Mouse (Mus musculus) liver, postnatal 0 days (tissue): ENCODE measurements around the gene Olfr1302. TPM values are rescaled to one million over a fixed set of nuclear protein-coding genes. Genes with fewer than 3 reads are reported as not detected.

ENCODE experiments used
- ATAC-seq: fragments of 200-750 bp; cut with Nextera tagmentation; 2 replicates; pipeline ENCODE4 v1.8.0; 2017; ENCODE audit warnings: mild to moderate bottlenecking, moderate library complexity
- DNase-seq: peaks from one replicate; pipeline ENCODE4 v3.0.0-alpha.2; 2016
- H3K27ac ChIP-seq: fragments of 300-500 bp; sonication (generic); 2 replicates; pipeline ENCODE4 v1.5.1; 2014; ENCODE audit warnings: antibody characterized with exemption, moderate library complexity, mild to moderate bottlenecking, low read depth
- H3K27me3 ChIP-seq: fragments of 300-500 bp; sonication (generic); 2 replicates; pipeline ENCODE4 v1.6.1; 2014; ENCODE audit warnings: low read length, control low read depth, mixed read lengths; ENCODE audit not compliant: insufficient read depth
- H3K36me3 ChIP-seq: fragments of 300-500 bp; sonication (generic); replicated peaks from 2 replicates; pipeline ENCODE4 v1.6.1; 2014; ENCODE audit warnings: mild to moderate bottlenecking, control low read depth, low read length, moderate library complexity, mixed read lengths; ENCODE audit not compliant: insufficient read depth
- H3K4me1 ChIP-seq: fragments of 300-500 bp; sonication (generic); 2 replicates; pipeline ENCODE4 v1.6.1; 2014; ENCODE audit warnings: antibody characterized with exemption, mild to moderate bottlenecking, control low read depth; ENCODE audit not compliant: insufficient read depth
- H3K4me2 ChIP-seq: fragments of 300-500 bp; sonication (generic); 2 replicates; pipeline ENCODE4 v1.6.1; 2014; ENCODE audit warnings: low read depth, mild to moderate bottlenecking, low read length, moderate library complexity, mixed read lengths
- H3K4me3 ChIP-seq: fragments of 300-500 bp; sonication (generic); 2 replicates; pipeline ENCODE4 v1.5.1; 2014; ENCODE audit warnings: low read depth, low read length
- H3K9ac ChIP-seq: fragments of 300-500 bp; sonication (generic); replicated peaks from 2 replicates; pipeline ENCODE4 v1.6.1; 2014; ENCODE audit warnings: mild to moderate bottlenecking, moderate library complexity
- H3K9me3 ChIP-seq: fragments of 300-500 bp; sonication (generic); 2 replicates; pipeline ENCODE4 v1.6.1; 2016; ENCODE audit warnings: mild to moderate bottlenecking, control low read depth, low read length, mixed read lengths
- CTCF ChIP-seq: sonication (generic); IDR thresholded peaks from 2 replicates; pipeline ENCODE4 v1.5.1; 2016; ENCODE audit warnings: antibody characterized with exemption, low read depth
- EP300 ChIP-seq: IDR thresholded peaks from 2 replicates; pipeline ENCODE4 v1.6.1; 2016; ENCODE audit warnings: antibody characterized with exemption, low read depth, mild to moderate bottlenecking
- WGBS: fragments of 180-500 bp; shearing (Covaris S2); extraction: QIAGEN DNeasy Blood & Tissue Kit; methylation state at CpG from one replicate; pipeline ENCODE4 v1.1.7; 2014; ENCODE audit not compliant: insufficient replicate concordance; 5-methylcytosine and 5-hydroxymethylcytosine counted together
- polyA plus RNA-seq: library from polyadenylated mRNA; unstranded; fragments of >200 nt; fragmentation: Nextera tagmentation; extraction: Ambion mirVana; gene quantifications from 2 replicates; pipeline ENCODE4 v1.2.1, GENCODE M21; 2015

The Olfr1302 gene
- polyA plus RNA-seq: not detected in 2 replicates

DNA sequence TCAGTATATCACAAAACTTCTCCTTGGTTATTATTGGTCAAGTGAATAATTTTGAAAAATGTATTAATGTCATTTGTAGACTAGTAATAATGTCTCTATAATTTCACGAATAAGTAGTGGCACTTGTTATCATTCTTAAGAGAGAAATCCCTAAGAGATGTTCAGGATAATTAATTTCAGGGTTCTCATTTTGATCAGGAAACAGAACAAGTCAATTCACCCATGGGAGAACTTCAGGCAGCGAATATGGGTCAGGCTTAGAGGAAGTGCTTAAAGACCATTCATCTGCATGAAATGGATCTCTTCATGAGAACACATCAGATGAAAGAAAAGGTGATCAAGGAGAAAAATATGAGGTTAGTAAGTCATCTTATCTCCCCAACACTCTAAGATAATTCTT lies at the start of gene Olfr1302:
Olfr1302 (plus strand) TSS at position 301 of the 400 bp plus-strand sequence.
- no peak for TF ChIP-seq EP300
- no peak for TF ChIP-seq CTCF

DNA sequence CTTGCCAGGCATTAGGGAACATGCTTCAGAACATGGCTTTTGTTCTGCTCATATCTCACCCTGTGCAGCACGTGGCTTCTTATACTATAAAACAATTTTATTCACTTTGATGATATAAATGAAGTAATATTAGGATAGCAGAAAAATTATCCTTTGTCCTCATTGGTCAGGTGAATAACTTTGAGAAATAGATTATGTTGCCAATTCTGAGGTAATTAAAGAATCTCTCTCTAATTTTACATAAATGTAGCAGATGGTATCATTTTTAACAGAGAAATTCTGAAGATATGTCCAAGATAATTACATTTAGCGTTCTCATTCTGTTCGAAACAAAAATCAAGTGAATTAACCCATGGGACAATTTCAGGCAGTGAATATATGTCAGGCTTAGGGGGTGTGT lies 26.5 kb upstream of the Olfr1302 start, which contains the start of gene Olfr1301:
Olfr1301 (plus strand) TSS at position 301 of the 400 bp plus-strand sequence.
- 71% methylated on average over 3 of the region's 3 CpGs for WGBS

More for the DNA sequence above, at the start of gene Olfr1302:
- ATAC-seq (no peak), DNase-seq (no peak)
- Histone ChIP-seq H3K4me2 (no peak within 1 kb of the TSS), H3K4me3 (no peak within 1 kb of the TSS), H3K27me3 (no peaks in the 10 kb centered on the region), H3K36me3 (no peaks in the 10 kb centered on the region), H3K9ac (no peak within 1 kb of the TSS), H3K4me1 (no peaks in the 10 kb centered on the region), H3K9me3 (no peaks in the 10 kb centered on the region), H3K27ac (no peak within 1 kb of the TSS)
- 67% methylated on average over 2 of the region's 2 CpGs for WGBS

DNA sequence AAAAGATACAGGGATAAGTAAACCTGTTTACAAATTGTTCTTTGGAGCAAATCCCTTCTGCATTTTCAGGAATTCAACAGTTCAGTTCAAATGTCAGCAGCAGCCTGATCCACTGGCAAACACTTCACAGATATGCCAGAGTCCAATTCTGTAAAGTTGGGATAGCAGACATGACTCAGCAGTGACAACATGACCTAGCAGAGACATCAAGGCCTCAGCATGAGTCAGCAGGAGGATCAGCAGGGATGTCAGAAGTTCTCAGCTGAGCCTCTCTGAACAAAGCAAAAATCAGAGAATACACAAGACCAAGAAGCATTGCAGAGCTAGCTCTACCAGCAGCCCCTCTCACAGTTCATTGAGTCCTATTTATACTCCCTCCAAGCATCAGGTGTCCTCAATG lies 35.7 kb downstream of the Olfr1302 start:
- Histone ChIP-seq H3K27me3 (no peaks in the 10 kb centered on the region), H3K27ac (no peak overlapping the region), H3K9me3 (no peaks in the 10 kb centered on the region), H3K36me3 (no peaks in the 10 kb centered on the region), H3K9ac (no peak overlapping the region), H3K4me2 (no peak overlapping the region), H3K4me3 (no peak overlapping the region), H3K4me1 (no peaks in the 10 kb centered on the region)
- TF ChIP-seq CTCF: no peak
- no peak for TF ChIP-seq EP300
- DNase-seq (no peak), ATAC-seq (no peak)

More for the DNA sequence above, 26.5 kb upstream of the Olfr1302 start, which contains the start of gene Olfr1301:
- no peak for TF ChIP-seq CTCF
- TF ChIP-seq EP300: no peak
- no peak for DNase-seq
- H3K27me3 ChIP-seq: no peaks in the 10 kb centered on the region
- H3K27ac ChIP-seq: no peak within 1 kb of the TSS
- no peak within 1 kb of the TSS for H3K4me3 ChIP-seq
- no peak within 1 kb of the TSS for H3K9ac ChIP-seq
- H3K9me3 ChIP-seq: no peaks in the 10 kb centered on the region
- no peak within 1 kb of the TSS for H3K4me2 ChIP-seq
- H3K4me1 ChIP-seq: no peaks in the 10 kb centered on the region
- ATAC-seq: no peak
- H3K36me3 ChIP-seq: no peaks in the 10 kb centered on the region

- no peak within 1 kb of the TSS for H3K9ac ChIP-seq
- WGBS: 72% methylated on average over 2 of the region's 2 CpGs
- no peaks in the 10 kb centered on the region for H3K4me1 ChIP-seq
- H3K9me3 ChIP-seq: no peaks in the 10 kb centered on the region
- no peak within 1 kb of the TSS for H3K27ac ChIP-seq
- H3K36me3 ChIP-seq: no peaks in the 10 kb centered on the region
- H3K4me2 ChIP-seq: no peak within 1 kb of the TSS
- TF ChIP-seq EP300 (no peak), CTCF (no peak)
- H3K4me3 ChIP-seq: no peak within 1 kb of the TSS
- DNase-seq (no peak), ATAC-seq (no peak)
- H3K27me3 ChIP-seq: no peaks in the 10 kb centered on the region
Observed at GRCm38 (mm10) chr2:111820240-111820639, 43.0 kb downstream of the Olfr1302 start, which contains the start of gene Olfr1303. Gene Olfr1303, minus strand, starts transcription at chr2:111820340.

Other genes starting within 250 kb of the Olfr1302 start
- gene Olfr1294, start 237.1 kb upstream of the Olfr1302 start, polyA plus RNA-seq: not detected in 2 replicates
- gene Olfr1295, start 207.7 kb upstream of the Olfr1302 start, polyA plus RNA-seq: not detected in 2 replicates
- not detected in 2 replicates for gene Olfr1297, start 150.9 kb upstream of the Olfr1302 start, polyA plus RNA-seq
- gene Olfr1298, start 128.2 kb upstream of the Olfr1302 start, polyA plus RNA-seq: not detected in 2 replicates
- not detected in 2 replicates for gene Olfr1299, start 116.0 kb upstream of the Olfr1302 start, polyA plus RNA-seq
- not detected in 2 replicates for gene Olfr1301, start 26.4 kb upstream of the Olfr1302 start, polyA plus RNA-seq
- gene Olfr1303, start 42.9 kb downstream of the Olfr1302 start, polyA plus RNA-seq: not detected in 2 replicates
- gene Olfr1305, start 99.7 kb downstream of the Olfr1302 start, polyA plus RNA-seq: not detected in 2 replicates
- gene Olfr1306, start 138.8 kb downstream of the Olfr1302 start, polyA plus RNA-seq: not detected in 2 replicates
- not detected in 2 replicates for gene Olfr1307, start 172.0 kb downstream of the Olfr1302 start, polyA plus RNA-seq
- not detected in 2 replicates for gene Olfr1308, start 187.5 kb downstream of the Olfr1302 start, polyA plus RNA-seq
- gene Olfr1309, start 212.9 kb downstream of the Olfr1302 start, polyA plus RNA-seq: not detected in 2 replicates
- gene Olfr1310, start 235.3 kb downstream of the Olfr1302 start, polyA plus RNA-seq: not detected in 2 replicates
- gene Olfr1311, start 247.0 kb downstream of the Olfr1302 start, polyA plus RNA-seq: not detected in 2 replicates